Mouse (Mus musculus): ENCODE results near the gene Klc1. TPM values are rescaled to one million over a fixed set of nuclear protein-coding genes. Genes with fewer than 3 reads are reported as not detected.
A peak's percentile ranks its signal among the peaks of the same experiment; 100 is the strongest.

Gene Klc1
- total RNA-seq, 4 experiments from 2014 or later = 689 to 762 (median 731) TPM

- no peak for DNase-seq (ENCODE audit: low spot score in 2 of 2)
Measured at GRCm38 (mm10) chr12:111769816-111770577, 11.3 kb downstream of the Klc1 start.

GRCm38 (mm10) chr12:111770651-111771050 is 12.0 kb downstream of the Klc1 start:
- no peak for DNase-seq (ENCODE audit: low spot score in 2 of 2)

GRCm38 (mm10) chr12:111774156-111774555 is 15.5 kb downstream of the Klc1 start:
- no peak for DNase-seq (ENCODE audit: low spot score in 2 of 2)

GRCm38 (mm10) chr12:111774845-111775244 is 16.2 kb downstream of the Klc1 start:
- no peak for DNase-seq (ENCODE audit: low spot score in 2 of 2)

GRCm38 (mm10) chr12:111777919-111778318 is 19.3 kb downstream of the Klc1 start:
- DNase-seq (ENCODE audit: low spot score in 2 of 2) = no peak

GRCm38 (mm10) chr12:111779544-111779943 is 20.9 kb downstream of the Klc1 start:
- no peak for DNase-seq (ENCODE audit: low spot score in 2 of 2)

GRCm38 (mm10) chr12:111785174-111785573 is 26.5 kb downstream of the Klc1 start:
- no peak for DNase-seq (ENCODE audit: low spot score in 2 of 2)

GRCm38 (mm10) chr12:111787015-111787414 is 28.4 kb downstream of the Klc1 start:
- DNase-seq (ENCODE audit: low spot score in 2 of 2) = no peak

- no peak for DNase-seq (ENCODE audit: low spot score in 2 of 2)
Measured at GRCm38 (mm10) chr12:111790090-111790489, 31.4 kb downstream of the Klc1 start.

GRCm38 (mm10) chr12:111790631-111791030 is 32.0 kb downstream of the Klc1 start:
- DNase-seq (ENCODE audit: low spot score in 2 of 2) = no peak

- DNase-seq (ENCODE audit: low spot score in 2 of 2) = no peak
Measured at GRCm38 (mm10) chr12:111791474-111792104, 32.9 kb downstream of the Klc1 start.

- DNase-seq (ENCODE audit: low spot score in 2 of 2) = peak in 1 of 2 experiments; percentile 68
Measured at GRCm38 (mm10) chr12:111794102-111794501, 35.5 kb downstream of the Klc1 start.

GRCm38 (mm10) chr12:111794526-111795179 is 36.0 kb downstream of the Klc1 start:
- DNase-seq (ENCODE audit: low spot score in 2 of 2) = no peak

GRCm38 (mm10) chr12:111795180-111795895 is 36.7 kb downstream of the Klc1 start:
- peak in 1 of 2 experiments; percentile 40 for DNase-seq (ENCODE audit: low spot score in 2 of 2)

GRCm38 (mm10) chr12:111797251-111797650 is 38.6 kb downstream of the Klc1 start:
- no peak for DNase-seq (ENCODE audit: low spot score in 2 of 2)

- DNase-seq (ENCODE audit: low spot score in 2 of 2) = no peak
Measured at GRCm38 (mm10) chr12:111798493-111798892, 39.8 kb downstream of the Klc1 start.

GRCm38 (mm10) chr12:111800459-111801183 is 42.0 kb downstream of the Klc1 start:
- DNase-seq (ENCODE audit: low spot score in 2 of 2) = no peak

- DNase-seq (ENCODE audit: low spot score in 2 of 2) = no peak
Measured at GRCm38 (mm10) chr12:111803538-111803937, 44.9 kb downstream of the Klc1 start.

- DNase-seq (ENCODE audit: low spot score in 2 of 2) = no peak
Measured at GRCm38 (mm10) chr12:111808775-111809174, 50.1 kb downstream of the Klc1 start.

- peak in 1 of 2 experiments; percentile 69 for DNase-seq (ENCODE audit: low spot score in 2 of 2)
Measured at GRCm38 (mm10) chr12:111809762-111810161, 51.1 kb downstream of the Klc1 start.

GRCm38 (mm10) chr12:111812075-111812474 is 53.4 kb downstream of the Klc1 start:
- DNase-seq (ENCODE audit: low spot score in 2 of 2) = no peak
